Mouse (Mus musculus): ENCODE data around the gene Wdsub1. TPM values are rescaled to one million over a fixed set of nuclear protein-coding genes. Genes with fewer than 3 reads are reported as not detected.

Gene Wdsub1
- polyA plus RNA-seq, 1 experiment from 2014 or later: 46.0 TPM

DNA sequence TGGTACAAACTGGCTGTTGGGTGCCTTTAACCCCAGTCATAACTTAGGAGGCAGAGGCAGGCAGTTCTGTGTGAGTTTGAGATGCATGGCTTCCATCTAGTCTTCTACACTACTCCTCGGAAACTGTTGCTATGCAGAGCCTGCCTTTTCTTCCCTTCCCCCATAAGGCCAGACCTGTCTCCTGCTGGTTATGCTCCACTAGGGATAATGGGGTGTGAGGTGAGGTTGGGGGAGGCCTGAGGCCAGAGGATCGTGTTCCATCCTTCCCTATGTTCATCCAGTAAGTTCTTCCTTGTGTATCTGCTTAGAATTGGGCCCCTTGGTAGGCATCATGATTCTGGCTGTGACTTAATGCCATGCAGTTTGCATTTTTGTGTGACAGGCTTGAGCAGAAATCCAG lies 76.8 kb downstream of the Wdsub1 start:
- Histone ChIP-seq H3K9ac (ENCODE audit: low read length) (no peak overlapping the region), H3K4me1 (replicated peaks; ENCODE audit: control insufficient read depth, insufficient read depth, low read length) (peaks cover 5% of the 10 kb centered on the region; the same call in 1 of the 2 replicates), H3K36me3 (ENCODE audit: control insufficient read depth, insufficient read depth, low read length) (peaks cover 27% of the 10 kb centered on the region), H3K27ac (ENCODE audit: low read length) (no peak overlapping the region), H3K4me2 (ENCODE audit: low read depth, low read length) (no peak overlapping the region), H3K9me3 (ENCODE audit: control insufficient read depth, low read length) (no peaks in the 10 kb centered on the region), H3K27me3 (ENCODE audit: control insufficient read depth, insufficient read depth, low read depth, low read length) (no peaks in the 10 kb centered on the region), H3K4me3 (ENCODE audit: low read length) (no peak overlapping the region)
- 49% methylated on average over 2 of the region's 2 CpGs for whole genome bisulfite sequencing
- ATAC-seq (ENCODE audit: low read depth): no peak

DNA sequence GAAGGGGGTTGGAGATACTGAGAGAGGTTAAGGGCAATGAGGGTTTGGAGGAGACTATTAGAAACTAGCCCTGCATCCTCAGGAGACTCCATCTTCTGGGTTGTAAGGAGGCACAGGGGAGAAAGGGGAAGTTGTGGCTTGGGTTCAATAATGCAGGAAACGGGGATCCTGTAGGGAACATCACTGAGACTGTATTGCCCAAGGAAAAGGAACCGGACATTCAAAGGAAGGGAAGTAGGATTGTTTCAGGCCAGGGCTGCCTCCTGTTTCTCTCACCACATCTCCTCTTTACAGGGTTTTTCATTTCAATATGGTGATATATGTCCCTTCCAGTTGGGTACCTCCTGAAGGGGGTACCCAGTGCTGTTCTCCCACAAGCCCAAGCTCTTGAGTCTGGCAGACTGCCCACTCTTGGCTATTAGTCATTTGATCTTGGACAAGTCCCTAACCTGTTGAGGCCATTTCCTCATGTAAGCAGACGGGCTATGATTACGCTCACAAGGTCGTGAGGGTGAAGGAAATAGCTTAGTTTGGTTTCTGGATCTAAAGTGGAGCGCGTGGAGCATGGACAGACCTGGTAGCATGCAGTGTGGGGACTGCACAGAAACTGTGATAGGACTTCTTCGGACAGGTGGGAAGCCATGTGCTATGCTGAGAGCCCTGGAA lies 79.5 kb downstream of the Wdsub1 start:
- Histone ChIP-seq H3K4me1 (replicated peaks; ENCODE audit: control insufficient read depth, insufficient read depth, low read length) (peaks cover 5% of the 10 kb centered on the region; the same call in 1 of the 2 replicates), H3K36me3 (ENCODE audit: control insufficient read depth, insufficient read depth, low read length) (peaks cover 28% of the 10 kb centered on the region), H3K4me3 (ENCODE audit: low read length) (no peak overlapping the region), H3K9ac (ENCODE audit: low read length) (no peak overlapping the region), H3K27ac (ENCODE audit: low read length) (no peak overlapping the region), H3K9me3 (ENCODE audit: control insufficient read depth, low read length) (no peaks in the 10 kb centered on the region), H3K4me2 (ENCODE audit: low read depth, low read length) (no peak overlapping the region), H3K27me3 (ENCODE audit: control insufficient read depth, insufficient read depth, low read depth, low read length) (no peaks in the 10 kb centered on the region)
- no peak for ATAC-seq (ENCODE audit: low read depth)
- 75% methylated on average over 8 of the region's 8 CpGs for WGBS
